Mouse (Mus musculus) fibroblast of lung, adult 2 months (primary cell): Measurements from ENCODE around the gene Olfr1247.
"Not testable (repeated sequence)": the region's sequence is repeated elsewhere in the genome, so short reads cannot be mapped to it uniquely, and the experiment has no call there.

ENCODE experiments used
- DNase-seq: peaks from one replicate; pipeline ENCODE4 v3.0.0-alpha.2; 2011; ENCODE audit warnings: low read depth

Olfr1247 gene

GRCm38 (mm10) chr2:89614030-89614429, at the start of gene Olfr1247:
TSS of gene Olfr1247 (minus strand) at chr2:89614130.
- no peak for DNase-seq

DNA sequence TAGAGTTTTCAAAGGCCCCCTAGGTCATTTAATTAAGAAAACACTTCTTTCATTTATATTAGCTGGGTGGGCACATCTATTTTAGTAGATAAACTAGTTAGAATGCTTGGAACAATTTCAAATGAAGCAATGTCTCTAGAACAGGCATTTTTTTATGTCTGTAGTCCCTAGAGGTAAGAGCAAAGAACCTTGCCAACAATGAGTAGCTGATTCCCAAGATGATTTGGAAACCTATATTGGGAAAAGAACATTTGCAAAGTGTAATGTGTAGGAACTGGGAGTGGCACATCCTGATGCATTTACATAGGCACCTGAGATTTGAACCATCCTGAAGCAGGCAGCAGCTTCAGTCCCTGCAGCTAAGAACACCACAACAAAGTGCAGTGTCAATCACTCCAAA, 47.4 kb upstream of the Olfr1247 start, which contains the start of gene Olfr1250:
Olfr1250 (minus strand) TSS at position 101 of the 400 bp plus-strand sequence.
- DNase-seq: no peak

GRCm38 (mm10) chr2:89634883-89635282, 21.0 kb upstream of the Olfr1247 start, which contains the start of gene Olfr1249:
TSS of gene Olfr1249 (minus strand) at chr2:89634983.
- DNase-seq: no peak

DNA sequence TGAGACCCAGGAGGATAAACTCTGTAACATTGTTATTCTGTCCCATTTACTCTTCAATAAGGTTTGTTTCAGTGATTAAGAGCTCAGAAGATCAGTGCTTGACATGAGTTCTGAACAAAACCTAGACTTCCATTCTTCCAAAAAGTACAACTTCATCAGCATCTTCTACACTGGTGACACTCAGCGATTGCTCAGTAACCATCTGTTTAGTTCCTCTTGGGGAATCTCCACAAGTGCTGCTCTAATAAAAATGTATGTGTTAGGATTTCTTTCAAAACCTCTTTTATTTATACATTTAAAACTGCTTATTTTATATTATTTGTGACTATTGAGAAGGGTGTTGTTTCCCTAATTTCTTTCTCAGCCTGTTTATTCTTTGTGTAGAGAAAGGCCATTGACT, 4.2 kb upstream of the Olfr1247 start, which contains the start of gene Olfr1248:
Olfr1248 (minus strand) TSS at position 101 of the 400 bp plus-strand sequence.
- not testable (repeated sequence) for DNase-seq

DNA sequence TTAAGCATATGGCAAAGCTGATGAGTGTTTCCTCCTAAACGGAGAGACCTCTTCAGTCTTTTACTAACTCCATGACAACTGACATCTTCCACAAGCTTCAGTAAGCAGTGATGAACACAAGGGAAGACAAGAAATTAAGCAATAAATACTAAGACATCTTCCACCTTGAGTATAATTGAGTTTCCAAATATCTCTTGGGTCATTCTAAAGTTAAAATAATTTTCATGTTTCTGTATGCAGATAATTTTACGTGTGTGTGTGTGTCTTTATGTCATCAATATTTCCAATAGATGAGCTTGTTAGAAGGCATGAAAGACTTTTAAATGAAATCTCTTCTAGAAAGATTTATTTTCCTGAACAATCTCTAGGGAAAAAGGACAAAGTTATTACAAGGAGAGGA, 20.9 kb downstream of the Olfr1247 start, which contains the start of gene Olfr1246:
Olfr1246 (minus strand) TSS at position 101 of the 400 bp plus-strand sequence.
- no peak for DNase-seq

- no peak for DNase-seq
Observed at GRCm38 (mm10) chr2:89578347-89578746, 35.6 kb downstream of the Olfr1247 start, which contains the start of gene Olfr1245. TSS of gene Olfr1245 (minus strand) at chr2:89578447.

DNA sequence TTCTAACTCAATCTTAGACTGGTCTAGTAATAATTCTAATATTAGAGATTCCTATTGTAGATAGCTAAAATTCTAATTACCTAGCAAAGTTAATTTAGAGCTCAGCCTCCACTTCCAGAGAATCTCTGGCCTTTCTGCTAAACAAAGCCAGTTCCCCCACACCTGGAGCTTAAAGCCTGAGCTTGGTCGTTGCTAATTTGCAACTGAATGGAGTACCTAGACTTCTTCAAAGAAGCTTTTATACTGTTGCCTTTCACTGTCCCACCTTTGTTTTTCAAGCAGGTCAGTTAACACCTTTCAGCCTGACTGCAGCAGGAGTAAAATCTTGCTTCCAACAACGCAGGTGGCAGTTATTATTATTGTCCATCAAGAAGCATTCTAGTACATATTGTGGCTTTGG, 51.2 kb downstream of the Olfr1247 start:
- not testable (repeated sequence) for DNase-seq
